Mouse (Mus musculus): ENCODE results near the gene Hgd.

Gene Hgd

GRCm38 (mm10) chr16:37670666-37671283, 90.8 kb downstream of the Hgd start:
- no peak for DNase-seq (ENCODE audit: low spot score in 2 of 2)

- no peak for DNase-seq (ENCODE audit: low spot score in 2 of 2)
These were observed 95.4 kb downstream of the Hgd start for GRCm38 (mm10) chr16:37675326-37675725.

GRCm38 (mm10) chr16:37676024-37676676, 96.2 kb downstream of the Hgd start:
- DNase-seq (ENCODE audit: low spot score in 2 of 2) = no peak

- DNase-seq (ENCODE audit: low spot score in 2 of 2) = no peak
These were observed 96.7 kb downstream of the Hgd start for GRCm38 (mm10) chr16:37676677-37677072.

- no peak for DNase-seq (ENCODE audit: low spot score in 2 of 2)
These were observed 97.6 kb downstream of the Hgd start for GRCm38 (mm10) chr16:37677586-37677985.

GRCm38 (mm10) chr16:37680216-37680615, 100.3 kb downstream of the Hgd start:
- no peak for DNase-seq (ENCODE audit: low spot score in 2 of 2)

GRCm38 (mm10) chr16:37680831-37681230, 100.9 kb downstream of the Hgd start:
- no peak for DNase-seq (ENCODE audit: low spot score in 2 of 2)
